Mouse (Mus musculus) liver, embryonic 14.5 days (tissue): Measurements from ENCODE around the gene Apex1.

Experiments used
- CTCF ChIP-seq: IDR thresholded peaks from 2 replicates; pipeline ENCODE4 v1.5.1; 2016; ENCODE audit warnings: antibody characterized with exemption, low read depth, control low read depth
- EP300 ChIP-seq: IDR thresholded peaks from 2 replicates; pipeline ENCODE4 v1.6.1; 2016; ENCODE audit warnings: antibody characterized with exemption, low read depth

- TF ChIP-seq CTCF, result no peak
- no peak for TF ChIP-seq EP300
Observed at GRCm38 (mm10) chr14:50895985-50896746, 28.6 kb upstream of the Apex1 start.
